Mouse (Mus musculus) megakaryocyte-erythroid progenitor cell, adult 5-6 weeks (primary cell): ENCODE results near the gene Zfp951. TPM values are rescaled to one million over a fixed set of nuclear protein-coding genes. Genes with fewer than 3 reads are reported as not detected.
A peak's percentile ranks its signal among the peaks of the same experiment; 100 is the strongest.
"Not testable (repeated sequence)": the region's sequence is repeated elsewhere in the genome, so short reads cannot be mapped to it uniquely, and the experiment has no call there.

Experiments
- ATAC-seq: replicated peaks from 2 replicates; pipeline ENCODE4 v1.8.0; 2016; ENCODE audit warnings: mild to moderate bottlenecking, inconsistent platforms; ENCODE audit not compliant: severe bottlenecking, poor library complexity, low FRiP score, low TSS enrichment
- total RNA-seq, 2 experiments: library from RNA; stranded (forward) in 1 of 2; stranded (reverse) in 1 of 2; fragments of 200-1000, 215-1000 nt in 1 of 2; fragments of >200 nt in 1 of 2; fragmentation: Nextera tagmentation in 1 of 2; gene quantifications; 2 replicates each; pipeline ENCODE4 v1.2.3; 2014 to 2017

The Zfp951 gene
- 6.9 TPM in 2 replicates for total RNA-seq (2014; fragmentation: Nextera tagmentation)
- 2.4 and 7.7 TPM in 2 replicates for total RNA-seq (2017)

GRCm38 (mm10) chr5:104859962-104860525 lies at the start of gene Zfp951:
Gene Zfp951 (minus strand): TSS chr5:104860070.
- ATAC-seq: peak; percentile 100

DNA sequence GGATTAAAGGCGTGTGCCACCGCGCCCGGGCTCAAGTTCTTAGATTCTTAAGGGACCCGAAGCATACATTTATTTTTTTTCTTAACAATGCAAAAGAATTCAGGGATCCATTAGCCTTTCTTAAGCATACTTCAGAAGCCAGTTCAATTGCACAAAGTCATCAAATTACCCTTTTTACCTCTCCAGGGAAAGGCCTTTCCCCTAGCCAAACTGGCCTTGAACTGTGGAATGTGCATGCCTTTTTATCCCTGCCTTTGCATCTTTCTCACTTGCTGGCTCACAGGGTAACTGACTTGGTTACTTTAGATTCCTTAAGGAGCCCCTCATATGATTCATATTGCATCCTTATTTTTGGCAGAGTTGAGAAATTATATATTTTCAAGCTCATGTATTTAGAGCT lies 46.7 kb upstream of the Zfp951 start:
- ATAC-seq: not testable (repeated sequence)

DNA sequence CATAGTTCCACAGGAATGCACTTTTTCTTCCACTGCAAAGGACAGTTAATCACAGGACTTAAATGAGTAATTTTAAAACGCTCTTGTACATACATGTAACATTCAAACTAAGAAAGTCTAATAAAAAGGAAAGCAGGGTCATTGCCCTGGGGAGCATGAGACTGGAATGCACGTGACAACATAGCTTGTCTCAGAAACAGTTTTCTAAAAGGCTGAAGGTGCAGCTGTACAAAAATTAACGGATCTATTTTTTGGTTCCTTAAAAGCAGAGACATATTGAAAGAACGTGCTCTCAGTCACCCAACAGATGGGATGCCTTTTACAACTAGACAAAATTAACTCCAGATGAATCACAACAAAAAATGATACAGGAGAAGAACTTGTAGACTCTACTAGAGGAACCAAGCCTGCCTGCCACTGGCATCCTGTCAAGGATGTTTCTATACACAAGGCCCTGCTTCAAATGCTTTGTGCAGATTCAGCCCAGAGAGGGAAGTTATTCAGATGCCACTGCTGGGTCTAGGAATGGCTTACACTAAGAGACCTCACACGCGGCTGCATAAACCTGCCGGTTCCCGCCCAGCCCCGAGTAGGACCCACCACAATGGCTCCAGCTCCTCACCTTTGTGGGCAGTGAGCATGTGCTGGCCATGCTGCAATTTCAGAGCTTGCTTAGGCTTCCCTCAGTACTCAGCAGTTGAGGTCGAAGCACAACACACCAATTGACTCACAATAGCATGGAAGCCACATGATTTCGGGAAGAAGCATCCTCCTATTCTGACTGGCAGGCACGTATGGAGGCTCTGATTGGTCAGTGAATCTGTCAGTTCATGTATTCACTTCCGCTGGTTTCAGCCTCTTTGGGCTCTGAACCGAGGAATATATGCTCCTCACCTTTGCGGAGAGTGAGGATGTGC lies 567 bp downstream of the Zfp951 start:
- ATAC-seq: peak; percentile 71

GRCm38 (mm10) chr5:104854546-104854945 lies 5.3 kb downstream of the Zfp951 start:
- not testable (repeated sequence) for ATAC-seq

DNA sequence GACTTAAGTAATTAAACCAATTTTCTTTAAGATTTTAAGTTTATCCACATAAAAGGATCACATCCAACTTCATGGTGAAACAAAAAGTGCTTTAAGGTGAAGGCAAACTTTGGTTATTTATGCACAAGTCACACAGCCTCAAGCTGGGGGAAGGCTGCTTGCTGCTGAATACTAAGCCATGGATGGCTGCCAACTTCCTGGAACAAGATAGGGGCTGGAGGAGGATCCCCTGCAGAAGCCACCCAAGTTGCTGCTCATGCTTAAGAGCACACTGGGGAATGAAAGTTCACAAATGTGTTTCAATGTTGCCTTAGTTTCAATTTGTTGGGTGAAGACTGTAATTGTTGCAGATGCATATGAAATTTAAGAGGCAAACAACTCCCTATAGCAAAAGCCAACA lies 26.5 kb downstream of the Zfp951 start:
- no peak for ATAC-seq

DNA sequence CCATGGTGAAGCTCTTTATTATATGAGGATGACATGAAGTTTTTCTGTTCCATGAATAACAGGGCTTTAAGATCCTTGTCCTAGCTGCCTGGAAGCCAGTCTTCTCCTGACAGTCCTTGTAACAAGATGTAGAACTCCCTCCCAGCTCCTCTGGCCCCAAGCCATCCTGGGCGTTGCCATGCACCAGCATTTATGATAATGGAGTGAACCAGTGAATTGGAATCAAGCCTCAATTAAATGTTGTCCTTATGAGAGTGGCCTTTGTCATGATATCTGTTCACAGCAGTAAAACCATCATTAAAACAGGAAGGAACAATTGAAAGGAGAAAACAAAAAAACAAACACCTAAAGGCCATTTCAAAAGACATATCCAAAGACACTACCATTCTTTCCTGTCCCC lies 30.3 kb downstream of the Zfp951 start:
- no peak for ATAC-seq

- ATAC-seq: 0 out of 2 replicates have a peak, but pooled peaks have one; percentile 41
These were observed 89.7 kb downstream of the Zfp951 start for GRCm38 (mm10) chr5:104770138-104770537.

Other genes starting within 250 kb of the Zfp951 start
- gene Abcg3, start 122.6 kb upstream of the Zfp951 start, total RNA-seq (2014; fragmentation: Nextera tagmentation): 0.52 and 0.69 TPM in 2 replicates
- gene Abcg3, start 122.6 kb upstream of the Zfp951 start, total RNA-seq (2017): 0.56 TPM in 1 of 2 replicates, not detected in the other